ENCODE assay signal across 11 mouse cellular contexts in genomic region chr8:12126374-12127001, GRCm38 (mm10).
DNase-seq lines count a peak whose midpoint lies in the region; ATAC-seq lines count a peak whose summit lies in the region.
"Had no signal": no experiment of that assay in that cellular context is flagged by ENCODE, and none has a peak within 500 bp of the region (broad histone marks: within the 10 kb centered on the region; RNA-seq: fewer than 3 reads in every experiment).

No protein-coding gene starts in this region.

- peak overlapping the region; percentile 93 for H3K27ac ChIP-seq in forebrain, embryonic 14.5 days (ENCODE audit: low read depth, low read length)
- peak overlapping the region; percentile 17 for H3K27ac ChIP-seq in neural tube, embryonic 14.5 days (ENCODE audit: low read depth, low read length)
- H3K27ac ChIP-seq: gastrocnemius, adult 2 months; intestine, embryonic 15.5 days; liver, embryonic 12.5 days had no signal

- peaks cover 25% of the 10 kb centered on the region for H3K4me1 ChIP-seq in forebrain, embryonic 14.5 days (ENCODE audit: control insufficient read depth, insufficient read depth, low read length)
- H3K4me1 ChIP-seq in neural tube, embryonic 14.5 days (ENCODE audit: control insufficient read depth, insufficient read depth, low read length) = peaks cover 24% of the 10 kb centered on the region
- H3K4me1 ChIP-seq: intestine, embryonic 15.5 days; liver, embryonic 12.5 days had no signal

- no peaks in the 10 kb centered on the region for H3K36me3 ChIP-seq in forebrain, embryonic 14.5 days (ENCODE audit: control insufficient read depth, insufficient read depth, low read length)
- no peaks in the 10 kb centered on the region for H3K36me3 ChIP-seq in neural tube, embryonic 14.5 days (ENCODE audit: control insufficient read depth, insufficient read depth, low read length)
- H3K36me3 ChIP-seq: intestine, embryonic 15.5 days; liver, embryonic 12.5 days had no signal

- H3K9ac ChIP-seq in forebrain, embryonic 14.5 days (ENCODE audit: low read length) = no peak overlapping the region
- H3K9ac ChIP-seq in neural tube, embryonic 14.5 days (replicated peaks; ENCODE audit: low read depth, low read length) = no peak overlapping the region; the same call in 1 of the 2 replicates
- H3K9ac ChIP-seq: intestine, embryonic 15.5 days; liver, embryonic 12.5 days had no signal

- peak overlapping the region; percentile 38; the same call in 1 of the 2 replicates for H3K4me2 ChIP-seq in forebrain, embryonic 14.5 days (ENCODE audit: low read length)
- peak overlapping the region; percentile 17; the same call in 1 of the 2 replicates for H3K4me2 ChIP-seq in neural tube, embryonic 14.5 days (ENCODE audit: low read depth, low read length)
- H3K4me2 ChIP-seq: intestine, embryonic 15.5 days; liver, embryonic 12.5 days had no signal

- 2% methylated on average over 11 of the region's 11 CpGs for WGBS in forebrain, embryonic 14.5 days
- WGBS in neural tube, embryonic 14.5 days = 18% methylated on average over 11 of the region's 11 CpGs

- DNase-seq in heart, adult 11 months = peak; percentile 64
- DNase-seq in heart, adult 8-10 months (ENCODE audit: low spot score) = no peak
- DNase-seq in forebrain, embryonic 14.5 days (ENCODE audit: low spot score) = peak; percentile 99
- DNase-seq in layer of hippocampus, adult 9-11 months = peak; percentile 54
- DNase-seq in lung, postnatal 4 days = no peak
- no peak for DNase-seq in lung, postnatal 36 days
- DNase-seq: gastrocnemius, adult 2 months had no signal

- ATAC-seq in forebrain, embryonic 14.5 days = peak; percentile 95
- ATAC-seq in neural tube, embryonic 14.5 days (ENCODE audit: low read depth) = peak; percentile 90
- ATAC-seq in erythroblast, adult 5-6 weeks (replicated peaks; ENCODE audit: low FRiP score, poor library complexity, severe bottlenecking) = no peak
- ATAC-seq: intestine, embryonic 15.5 days; liver, embryonic 12.5 days had no signal

- no peak overlapping the region for H3K4me3 ChIP-seq in forebrain, embryonic 14.5 days (ENCODE audit: low read depth, low read length)
- H3K4me3 ChIP-seq in neural tube, embryonic 14.5 days (ENCODE audit: low read depth, low read length) = no peak overlapping the region
- H3K4me3 ChIP-seq: intestine, embryonic 15.5 days; liver, embryonic 12.5 days had no signal

- no peaks in the 10 kb centered on the region for H3K9me3 ChIP-seq in forebrain, embryonic 14.5 days (replicated peaks; ENCODE audit: control insufficient read depth, low read length)
- no peaks in the 10 kb centered on the region for H3K9me3 ChIP-seq in neural tube, embryonic 14.5 days (ENCODE audit: control insufficient read depth, low read length)
- H3K9me3 ChIP-seq: intestine, embryonic 15.5 days; liver, embryonic 12.5 days had no signal

- H3K27me3 ChIP-seq in forebrain, embryonic 14.5 days (replicated peaks; ENCODE audit: control insufficient read depth, insufficient read depth, low read length) = peaks cover 3% of the 10 kb centered on the region
- peaks cover 9% of the 10 kb centered on the region; the same call in 1 of the 2 replicates for H3K27me3 ChIP-seq in neural tube, embryonic 14.5 days (ENCODE audit: control insufficient read depth, insufficient read depth, low read length)

Comparison
In these comparisons a context has a peak if more than half of its experiments do, and no peak if none do; other contexts are left out.
1. DNase-seq: peak in heart, adult 11 months (single experiment), forebrain, embryonic 14.5 days (single experiment) and layer of hippocampus, adult 9-11 months (single experiment); none in heart, adult 8-10 months (single experiment), lung, postnatal 4 days (0 of 2) and lung, postnatal 36 days (single experiment).